Mouse (Mus musculus): ENCODE data around the gene Was. TPM values are rescaled to one million over a fixed set of nuclear protein-coding genes. Genes with fewer than 3 reads are reported as not detected.
"Not testable (repeated sequence)": the region's sequence is repeated elsewhere in the genome, so short reads cannot be mapped to it uniquely, and the experiment has no call there.

The Was gene
- polyA plus RNA-seq, 1 experiment from 2014 or later: 0.28 TPM

- Histone ChIP-seq H3K4me3 (ENCODE audit: low read length) (no peak overlapping the region), H3K27me3 (replicated peaks; ENCODE audit: control insufficient read depth, insufficient read depth, low read length) (no peaks in the 10 kb centered on the region), H3K36me3 (ENCODE audit: control insufficient read depth, insufficient read depth, low read length) (no peaks in the 10 kb centered on the region), H3K9me3 (ENCODE audit: control insufficient read depth, low read length) (no peaks in the 10 kb centered on the region), H3K4me2 (ENCODE audit: low read length) (no peak overlapping the region), H3K9ac (ENCODE audit: low read depth, low read length) (no peak overlapping the region), H3K27ac (ENCODE audit: low read depth, low read length) (no peak overlapping the region), H3K4me1 (ENCODE audit: control insufficient read depth, insufficient read depth, low read depth, low read length) (no peaks in the 10 kb centered on the region)
- WGBS: 84% methylated on average over 7 of the region's 8 CpGs
- ATAC-seq: no peak
Observed at GRCm38 (mm10) chrX:8085611-8086010, 4.7 kb downstream of the Was start.

DNA sequence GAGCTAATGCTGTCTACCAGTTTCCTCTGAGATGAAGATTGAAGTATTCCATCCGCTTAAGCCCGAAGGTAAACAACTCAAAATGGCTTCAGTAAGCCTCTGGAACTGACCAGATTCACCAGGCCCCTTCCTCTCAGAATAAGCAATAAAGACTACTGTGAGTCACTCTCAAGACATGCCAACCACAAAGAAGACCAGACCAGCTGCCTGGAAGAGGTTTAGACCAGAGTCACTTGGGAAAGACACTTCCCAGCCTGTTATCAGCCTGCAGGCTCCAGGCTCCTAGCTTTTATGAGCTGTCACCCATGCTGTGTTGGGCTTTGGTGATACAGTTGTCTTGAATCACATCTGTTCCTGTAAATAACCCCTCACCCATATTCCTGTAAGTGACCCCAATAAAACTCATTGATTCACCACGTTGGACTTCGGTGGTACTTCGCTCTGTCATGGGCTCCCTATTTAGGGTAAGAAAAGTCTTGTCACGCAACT, 5.5 kb downstream of the Was start:
- Histone ChIP-seq H3K4me3 (ENCODE audit: low read length) (no peak overlapping the region), H3K27ac (ENCODE audit: low read depth, low read length) (no peak overlapping the region), H3K4me2 (ENCODE audit: low read length) (no peak overlapping the region), H3K4me1 (ENCODE audit: control insufficient read depth, insufficient read depth, low read depth, low read length) (no peaks in the 10 kb centered on the region), H3K27me3 (replicated peaks; ENCODE audit: control insufficient read depth, insufficient read depth, low read length) (no peaks in the 10 kb centered on the region), H3K36me3 (ENCODE audit: control insufficient read depth, insufficient read depth, low read length) (no peaks in the 10 kb centered on the region), H3K9me3 (ENCODE audit: control insufficient read depth, low read length) (no peaks in the 10 kb centered on the region), H3K9ac (ENCODE audit: low read depth, low read length) (no peak overlapping the region)
- ATAC-seq: no peak
- WGBS: 85% methylated on average over 6 of the region's 6 CpGs

- H3K36me3 ChIP-seq (ENCODE audit: control insufficient read depth, insufficient read depth, low read length): no peaks in the 10 kb centered on the region
- peaks cover 2% of the 10 kb centered on the region; the same call in 1 of the 2 replicates for H3K9me3 ChIP-seq (ENCODE audit: control insufficient read depth, low read length)
- no peak; the same call in 1 of the 2 replicates for ATAC-seq
- no peaks in the 10 kb centered on the region; the same call in 1 of the 2 replicates for H3K4me1 ChIP-seq (ENCODE audit: control insufficient read depth, insufficient read depth, low read depth, low read length)
- peak overlapping the region; percentile 53 for H3K9ac ChIP-seq (ENCODE audit: low read depth, low read length)
- H3K4me2 ChIP-seq (ENCODE audit: low read length): peak overlapping the region; percentile 57
- peak overlapping the region; percentile 80 for H3K27ac ChIP-seq (ENCODE audit: low read depth, low read length)
- H3K4me3 ChIP-seq (ENCODE audit: low read length): peak overlapping the region; percentile 61
- H3K27me3 ChIP-seq (replicated peaks; ENCODE audit: control insufficient read depth, insufficient read depth, low read length): no peaks in the 10 kb centered on the region
- 17% methylated on average over 3 of the region's 3 CpGs for WGBS
Observed at GRCm38 (mm10) chrX:8075104-8075503, 15.2 kb downstream of the Was start.

GRCm38 (mm10) chrX:8074430-8075014, 15.8 kb downstream of the Was start, which contains the start of gene Suv39h1:
TSS of gene Suv39h1 (minus strand) at chrX:8074760.
- 22% methylated on average over 46 of the region's 46 CpGs for WGBS
- H3K4me2 ChIP-seq (ENCODE audit: low read length): peak within 1 kb of the TSS; percentile 57
- ATAC-seq: peak; percentile 97
- H3K27me3 ChIP-seq (replicated peaks; ENCODE audit: control insufficient read depth, insufficient read depth, low read length): no peaks in the 10 kb centered on the region
- peak within 1 kb of the TSS; percentile 64 for H3K9ac ChIP-seq (ENCODE audit: low read depth, low read length)
- H3K4me3 ChIP-seq (ENCODE audit: low read length): peak within 1 kb of the TSS; percentile 61
- H3K36me3 ChIP-seq (ENCODE audit: control insufficient read depth, insufficient read depth, low read length): no peaks in the 10 kb centered on the region
- H3K9me3 ChIP-seq (ENCODE audit: control insufficient read depth, low read length): peaks cover 2% of the 10 kb centered on the region; the same call in 1 of the 2 replicates
- H3K27ac ChIP-seq (ENCODE audit: low read depth, low read length): peak within 1 kb of the TSS; percentile 86
- H3K4me1 ChIP-seq (ENCODE audit: control insufficient read depth, insufficient read depth, low read depth, low read length): no peaks in the 10 kb centered on the region; the same call in 1 of the 2 replicates

GRCm38 (mm10) chrX:8073881-8074429, 16.3 kb downstream of the Was start:
- 17% methylated on average over 34 of the region's 64 CpGs for WGBS

GRCm38 (mm10) chrX:8069166-8069565, 21.1 kb downstream of the Was start:
- Histone ChIP-seq H3K27ac (ENCODE audit: low read depth, low read length) (no peak overlapping the region), H3K4me2 (ENCODE audit: low read length) (no peak overlapping the region), H3K4me1 (ENCODE audit: control insufficient read depth, insufficient read depth, low read depth, low read length) (no peaks in the 10 kb centered on the region; the same call in 1 of the 2 replicates), H3K27me3 (replicated peaks; ENCODE audit: control insufficient read depth, insufficient read depth, low read length) (no peaks in the 10 kb centered on the region), H3K9ac (ENCODE audit: low read depth, low read length) (no peak overlapping the region), H3K9me3 (ENCODE audit: control insufficient read depth, low read length) (no peaks in the 10 kb centered on the region; the same call in 1 of the 2 replicates), H3K36me3 (ENCODE audit: control insufficient read depth, insufficient read depth, low read length) (peaks cover 4% of the 10 kb centered on the region; the same call in 1 of the 2 replicates), H3K4me3 (ENCODE audit: low read length) (no peak overlapping the region)
- ATAC-seq: no peak
- 100% methylated on average over 1 of the region's 1 CpGs for WGBS

More at GRCm38 (mm10) chrX:8073881-8074429, 16.3 kb downstream of the Was start:
- ATAC-seq: peak; percentile 22; the same call in 1 of the 2 replicates
- peak overlapping the region; percentile 48 for H3K4me2 ChIP-seq (ENCODE audit: low read length)
- H3K9ac ChIP-seq (ENCODE audit: low read depth, low read length): peak overlapping the region; percentile 64
- H3K27ac ChIP-seq (ENCODE audit: low read depth, low read length): peak overlapping the region; percentile 86
- peaks cover 2% of the 10 kb centered on the region; the same call in 1 of the 2 replicates for H3K9me3 ChIP-seq (ENCODE audit: control insufficient read depth, low read length)
- H3K4me3 ChIP-seq (ENCODE audit: low read length): peak overlapping the region; percentile 61
- H3K36me3 ChIP-seq (ENCODE audit: control insufficient read depth, insufficient read depth, low read length): no peaks in the 10 kb centered on the region
- no peaks in the 10 kb centered on the region for H3K27me3 ChIP-seq (replicated peaks; ENCODE audit: control insufficient read depth, insufficient read depth, low read length)
- H3K4me1 ChIP-seq (ENCODE audit: control insufficient read depth, insufficient read depth, low read depth, low read length): no peaks in the 10 kb centered on the region; the same call in 1 of the 2 replicates

DNA sequence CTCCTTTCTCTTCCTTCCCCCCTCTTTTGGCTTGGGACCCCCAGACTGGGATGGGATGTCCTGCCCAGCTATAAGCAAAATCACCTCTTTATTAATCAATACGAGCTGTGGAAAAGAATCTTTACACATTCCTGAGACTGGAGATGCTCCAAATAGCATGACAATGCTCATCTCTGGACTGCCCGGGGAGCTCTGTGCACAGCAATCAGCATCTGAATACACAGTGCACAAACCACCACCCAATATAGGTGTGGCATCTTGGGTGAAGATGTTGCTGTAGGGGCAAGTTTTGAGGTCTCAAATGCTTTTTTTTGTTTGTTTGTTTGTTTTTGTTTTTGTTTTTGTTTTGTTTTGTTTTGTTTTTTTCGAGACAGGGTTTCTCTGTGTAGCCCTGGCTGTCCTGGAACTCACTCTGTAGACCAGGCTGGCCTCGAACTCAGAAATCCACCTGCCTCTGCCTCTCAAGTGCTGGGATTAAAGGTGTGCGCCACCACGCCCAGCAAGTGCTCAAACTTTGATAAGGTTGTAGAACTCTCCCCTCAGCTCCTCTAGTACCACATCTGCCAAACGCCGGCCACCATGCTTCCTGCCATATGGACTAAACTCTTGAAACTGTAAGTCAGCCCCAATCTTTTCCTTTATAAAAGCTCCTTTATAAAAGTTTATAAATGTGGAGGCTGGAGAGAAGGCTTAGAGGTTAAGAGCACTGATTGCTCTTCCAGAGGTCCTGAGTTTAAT, 39.1 kb downstream of the Was start:
- H3K9me3 ChIP-seq (ENCODE audit: control insufficient read depth, low read length); H3K4me3 ChIP-seq (ENCODE audit: low read length); H3K4me1 ChIP-seq (ENCODE audit: control insufficient read depth, insufficient read depth, low read depth, low read length); H3K9ac ChIP-seq (ENCODE audit: low read depth, low read length); H3K4me2 ChIP-seq (ENCODE audit: low read length); H3K27ac ChIP-seq (ENCODE audit: low read depth, low read length); ATAC-seq; H3K27me3 ChIP-seq (replicated peaks; ENCODE audit: control insufficient read depth, insufficient read depth, low read length); H3K36me3 ChIP-seq (ENCODE audit: control insufficient read depth, insufficient read depth, low read length): not testable (repeated sequence)
- 92% methylated on average over 7 of the region's 8 CpGs for WGBS

DNA sequence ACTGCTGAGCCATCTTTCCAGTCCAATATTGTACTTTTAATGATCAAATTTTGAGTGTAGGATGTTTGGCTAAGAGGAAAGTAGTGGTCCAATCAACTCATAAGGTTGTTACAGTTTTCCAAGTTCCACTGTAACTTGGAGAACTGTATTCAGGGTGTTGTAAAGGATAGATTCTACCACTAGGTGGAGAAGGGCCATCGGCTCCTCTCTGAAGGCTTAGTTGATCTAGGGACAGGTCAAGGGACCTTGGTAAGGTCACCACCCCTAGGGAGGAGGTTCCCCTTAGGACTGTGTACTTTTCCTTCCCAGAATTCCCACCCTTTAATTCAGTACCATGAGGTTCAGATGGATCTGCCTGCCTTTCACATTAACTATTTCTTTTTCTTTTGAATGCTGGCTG, 57.3 kb downstream of the Was start:
- no peak for ATAC-seq
- 67% methylated on average over 1 of the region's 1 CpGs for WGBS
- H3K36me3 ChIP-seq (ENCODE audit: control insufficient read depth, insufficient read depth, low read length): no peaks in the 10 kb centered on the region
- no peak overlapping the region for H3K4me2 ChIP-seq (ENCODE audit: low read length)
- no peak overlapping the region for H3K4me3 ChIP-seq (ENCODE audit: low read length)
- no peak overlapping the region for H3K9ac ChIP-seq (ENCODE audit: low read depth, low read length)
- H3K27ac ChIP-seq (ENCODE audit: low read depth, low read length): no peak overlapping the region
- H3K9me3 ChIP-seq (ENCODE audit: control insufficient read depth, low read length): no peaks in the 10 kb centered on the region
- no peaks in the 10 kb centered on the region for H3K27me3 ChIP-seq (replicated peaks; ENCODE audit: control insufficient read depth, insufficient read depth, low read length)
- no peaks in the 10 kb centered on the region for H3K4me1 ChIP-seq (ENCODE audit: control insufficient read depth, insufficient read depth, low read depth, low read length)
